Mouse (Mus musculus): ENCODE data around the gene Tas2r134.

The Tas2r134 gene

GRCm38 (mm10) chr2:51627211-51627610, at the start of gene Tas2r134:
Tas2r134 (plus strand) TSS chr2:51627511.
- no peak for DNase-seq (ENCODE audit: low spot score in 2 of 2)

GRCm38 (mm10) chr2:51579767-51580166, 47.5 kb upstream of the Tas2r134 start:
- DNase-seq (ENCODE audit: low spot score in 2 of 2), result no peak

- DNase-seq (ENCODE audit: low spot score in 2 of 2), result no peak
Observed at GRCm38 (mm10) chr2:51584050-51585046, 43.0 kb upstream of the Tas2r134 start.

GRCm38 (mm10) chr2:51588336-51588735, 39.0 kb upstream of the Tas2r134 start:
- no peak for DNase-seq (ENCODE audit: low spot score in 2 of 2)

GRCm38 (mm10) chr2:51588895-51589294, 38.4 kb upstream of the Tas2r134 start:
- no peak for DNase-seq (ENCODE audit: low spot score in 2 of 2)

- no peak for DNase-seq (ENCODE audit: low spot score in 2 of 2)
Observed at GRCm38 (mm10) chr2:51589627-51590026, 37.7 kb upstream of the Tas2r134 start.

GRCm38 (mm10) chr2:51590308-51590707, 37.0 kb upstream of the Tas2r134 start:
- DNase-seq (ENCODE audit: low spot score in 2 of 2), result no peak

GRCm38 (mm10) chr2:51592157-51592556, 35.2 kb upstream of the Tas2r134 start:
- no peak for DNase-seq (ENCODE audit: low spot score in 2 of 2)

GRCm38 (mm10) chr2:51599473-51600201, 27.7 kb upstream of the Tas2r134 start:
- no peak for DNase-seq (ENCODE audit: low spot score in 2 of 2)

GRCm38 (mm10) chr2:51600202-51600487, 27.2 kb upstream of the Tas2r134 start:
- no peak for DNase-seq (ENCODE audit: low spot score in 2 of 2)

GRCm38 (mm10) chr2:51600873-51601272, 26.4 kb upstream of the Tas2r134 start:
- DNase-seq (ENCODE audit: low spot score in 2 of 2), result no peak

- DNase-seq (ENCODE audit: low spot score in 2 of 2), result no peak
Observed at GRCm38 (mm10) chr2:51610305-51610704, 17.0 kb upstream of the Tas2r134 start.

- no peak for DNase-seq (ENCODE audit: low spot score in 2 of 2)
Observed at GRCm38 (mm10) chr2:51610897-51611296, 16.4 kb upstream of the Tas2r134 start.

- no peak for DNase-seq (ENCODE audit: low spot score in 2 of 2)
Observed at GRCm38 (mm10) chr2:51613716-51614115, 13.6 kb upstream of the Tas2r134 start.

- DNase-seq (ENCODE audit: low spot score in 2 of 2), result no peak
Observed at GRCm38 (mm10) chr2:51621931-51622330, 5.4 kb upstream of the Tas2r134 start.

GRCm38 (mm10) chr2:51626007-51626406, 1.3 kb upstream of the Tas2r134 start:
- DNase-seq (ENCODE audit: low spot score in 2 of 2), result no peak

- no peak for DNase-seq (ENCODE audit: low spot score in 2 of 2)
Observed at GRCm38 (mm10) chr2:51631428-51631827, 4.1 kb downstream of the Tas2r134 start.

GRCm38 (mm10) chr2:51637681-51638080, 10.4 kb downstream of the Tas2r134 start:
- no peak for DNase-seq (ENCODE audit: low spot score in 2 of 2)

- no peak for DNase-seq (ENCODE audit: low spot score in 2 of 2)
Observed at GRCm38 (mm10) chr2:51641635-51642034, 14.3 kb downstream of the Tas2r134 start.

GRCm38 (mm10) chr2:51643244-51644139, 16.2 kb downstream of the Tas2r134 start:
- DNase-seq (ENCODE audit: low spot score in 2 of 2), result no peak

GRCm38 (mm10) chr2:51647972-51648371, 20.7 kb downstream of the Tas2r134 start:
- no peak for DNase-seq (ENCODE audit: low spot score in 2 of 2)

- no peak for DNase-seq (ENCODE audit: low spot score in 2 of 2)
Observed at GRCm38 (mm10) chr2:51649887-51650286, 22.6 kb downstream of the Tas2r134 start.
